Mouse (Mus musculus): ENCODE data around the gene Bcas1. TPM values are rescaled to one million over a fixed set of nuclear protein-coding genes. Genes with fewer than 3 reads are reported as not detected.

Bcas1 gene
- polyA plus RNA-seq, 1 experiment from 2014 or later = 20.0 TPM

DNA sequence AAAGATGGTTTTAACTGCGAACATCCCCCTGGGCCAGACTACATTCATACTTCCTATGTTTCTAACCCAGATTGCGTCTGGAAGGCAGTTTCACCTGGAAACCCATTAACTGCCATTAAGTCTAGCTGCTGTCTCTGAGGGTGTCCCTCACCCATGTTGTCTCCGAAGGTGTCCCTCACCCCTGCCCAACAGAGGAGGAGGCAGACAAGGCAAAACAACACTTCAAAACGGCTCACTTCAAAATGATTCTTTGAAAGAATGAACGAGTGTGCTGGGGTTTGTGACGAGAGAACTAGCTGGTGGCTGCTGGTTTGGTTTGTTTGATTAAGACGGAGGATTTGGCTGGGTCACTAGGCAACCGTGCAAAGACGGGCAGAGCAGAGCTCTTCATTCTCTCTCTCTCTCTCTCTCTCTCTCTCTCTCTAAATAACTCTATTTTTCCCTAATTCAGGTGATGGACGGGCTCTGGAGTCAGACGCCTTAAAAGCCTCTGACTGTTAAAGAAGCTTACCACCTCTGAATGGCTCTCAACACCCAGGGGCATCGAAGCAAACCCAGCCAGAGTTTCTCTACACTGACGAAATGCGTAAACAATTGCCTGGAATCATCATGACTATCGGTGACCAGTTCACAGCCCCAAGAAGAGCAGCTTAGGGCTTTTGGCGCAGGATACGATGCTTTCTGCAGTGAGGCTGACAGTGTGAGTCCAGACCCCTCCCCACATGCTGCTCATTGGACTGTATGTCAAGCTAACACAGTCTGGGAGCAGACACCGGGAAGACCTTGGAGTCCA lies 22.7 kb downstream of the Bcas1 start:
- Histone ChIP-seq H3K4me3 (ENCODE audit: low read length) (peak overlapping the region; percentile 25; the same call in 1 of the 2 replicates), H3K27ac (ENCODE audit: low read depth, low read length) (peak overlapping the region; percentile 52), H3K27me3 (replicated peaks; ENCODE audit: control insufficient read depth, insufficient read depth, low read length) (no peaks in the 10 kb centered on the region), H3K4me2 (ENCODE audit: low read length) (peak overlapping the region; percentile 44), H3K36me3 (ENCODE audit: control insufficient read depth, insufficient read depth, low read length) (no peaks in the 10 kb centered on the region), H3K9ac (ENCODE audit: low read depth, low read length) (peak overlapping the region; percentile 50), H3K9me3 (ENCODE audit: control insufficient read depth, low read length) (0 out of 2 replicates have a peak, but pooled peaks cover under 1% of the 10 kb centered on the region), H3K4me1 (ENCODE audit: control insufficient read depth, insufficient read depth, low read depth, low read length) (peaks cover 19% of the 10 kb centered on the region)
- WGBS = 13% methylated on average over 18 of the region's 18 CpGs
- peak; percentile 66 for ATAC-seq

DNA sequence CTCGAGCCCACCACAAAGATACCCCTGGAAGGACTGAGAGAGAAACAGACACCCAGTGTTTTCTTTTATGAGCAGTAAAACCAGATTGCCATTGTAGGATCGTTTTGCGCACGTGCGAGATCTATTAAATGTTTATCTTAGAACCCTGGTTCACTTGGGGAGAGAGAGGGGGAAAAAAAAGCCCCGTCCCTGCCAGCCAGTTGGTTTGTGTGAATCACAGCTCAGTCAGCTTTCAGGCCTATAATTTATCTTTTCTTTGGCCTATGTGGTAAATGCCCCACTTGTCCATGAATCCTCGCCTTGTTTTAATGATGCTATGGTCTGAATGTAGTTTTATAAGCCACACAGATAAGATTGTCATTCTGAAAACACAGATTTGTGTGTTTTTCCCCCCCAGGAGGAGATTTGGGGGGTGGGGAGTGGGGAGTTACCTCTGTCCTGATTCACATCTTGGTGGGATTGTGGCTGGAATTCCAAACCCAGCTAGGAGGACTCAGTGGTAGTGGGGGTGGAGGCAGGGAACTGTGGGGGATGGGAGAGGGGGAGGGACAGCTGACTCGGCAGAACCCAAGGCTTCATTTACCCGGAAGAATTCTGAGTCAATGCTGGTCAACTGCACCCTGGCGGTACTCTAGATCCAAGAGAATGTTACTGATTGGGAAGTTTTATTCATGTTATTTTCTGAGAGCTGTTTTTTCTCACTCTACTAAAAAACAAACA lies 23.8 kb downstream of the Bcas1 start:
- 0 out of 2 replicates have a peak, but pooled peaks cover 2% of the 10 kb centered on the region for H3K9me3 ChIP-seq (ENCODE audit: control insufficient read depth, low read length)
- H3K4me1 ChIP-seq (ENCODE audit: control insufficient read depth, insufficient read depth, low read depth, low read length) = peaks cover 19% of the 10 kb centered on the region
- no peaks in the 10 kb centered on the region for H3K36me3 ChIP-seq (ENCODE audit: control insufficient read depth, insufficient read depth, low read length)
- H3K27ac ChIP-seq (ENCODE audit: low read depth, low read length) = no peak overlapping the region
- H3K4me2 ChIP-seq (ENCODE audit: low read length) = no peak overlapping the region
- no peak overlapping the region for H3K4me3 ChIP-seq (ENCODE audit: low read length)
- H3K27me3 ChIP-seq (replicated peaks; ENCODE audit: control insufficient read depth, insufficient read depth, low read length) = no peaks in the 10 kb centered on the region
- H3K9ac ChIP-seq (ENCODE audit: low read depth, low read length) = no peak overlapping the region
- WGBS = 37% methylated on average over 10 of the region's 10 CpGs
- no peak for ATAC-seq

DNA sequence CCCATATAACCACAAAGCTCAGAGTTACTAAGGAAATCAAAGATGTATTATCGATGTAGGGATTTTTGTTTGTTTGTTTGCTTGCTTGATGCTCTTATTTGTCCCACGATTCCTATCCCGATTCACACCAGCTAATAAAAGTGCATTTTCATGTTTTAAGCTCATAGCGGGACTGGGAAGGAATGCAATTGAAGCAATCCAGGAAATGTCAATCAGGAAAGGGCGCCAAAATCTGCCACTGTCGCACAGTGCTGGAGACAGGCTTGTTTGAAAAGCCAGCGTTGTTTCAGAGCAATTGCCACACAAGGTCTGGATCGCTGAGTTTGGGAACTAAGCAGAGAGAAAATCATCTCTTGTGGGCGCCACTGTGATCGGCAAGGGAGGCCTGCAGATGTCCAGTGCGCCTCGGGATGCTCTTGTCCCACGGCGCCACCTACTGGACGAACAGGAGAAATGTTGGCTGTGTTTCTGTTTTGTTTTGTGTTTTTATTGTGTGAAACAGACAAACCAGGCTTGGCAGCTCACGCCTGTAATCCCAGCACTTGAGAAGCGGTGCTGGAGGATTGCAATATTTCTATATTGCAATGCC lies 26.3 kb downstream of the Bcas1 start:
- H3K4me3 ChIP-seq (ENCODE audit: low read length) = peak overlapping the region; percentile 35
- H3K9me3 ChIP-seq (ENCODE audit: control insufficient read depth, low read length) = 0 out of 2 replicates have a peak, but pooled peaks cover 2% of the 10 kb centered on the region
- H3K27ac ChIP-seq (ENCODE audit: low read depth, low read length) = no peak overlapping the region; the same call in 1 of the 2 replicates
- H3K4me1 ChIP-seq (ENCODE audit: control insufficient read depth, insufficient read depth, low read depth, low read length) = peaks cover 19% of the 10 kb centered on the region
- peak overlapping the region; percentile 57 for H3K9ac ChIP-seq (ENCODE audit: low read depth, low read length)
- no peaks in the 10 kb centered on the region for H3K36me3 ChIP-seq (ENCODE audit: control insufficient read depth, insufficient read depth, low read length)
- whole genome bisulfite sequencing = 1% methylated on average over 17 of the region's 17 CpGs
- no peaks in the 10 kb centered on the region for H3K27me3 ChIP-seq (replicated peaks; ENCODE audit: control insufficient read depth, insufficient read depth, low read length)
- peak overlapping the region; percentile 67 for H3K4me2 ChIP-seq (ENCODE audit: low read length)
- ATAC-seq = peak; percentile 68

DNA sequence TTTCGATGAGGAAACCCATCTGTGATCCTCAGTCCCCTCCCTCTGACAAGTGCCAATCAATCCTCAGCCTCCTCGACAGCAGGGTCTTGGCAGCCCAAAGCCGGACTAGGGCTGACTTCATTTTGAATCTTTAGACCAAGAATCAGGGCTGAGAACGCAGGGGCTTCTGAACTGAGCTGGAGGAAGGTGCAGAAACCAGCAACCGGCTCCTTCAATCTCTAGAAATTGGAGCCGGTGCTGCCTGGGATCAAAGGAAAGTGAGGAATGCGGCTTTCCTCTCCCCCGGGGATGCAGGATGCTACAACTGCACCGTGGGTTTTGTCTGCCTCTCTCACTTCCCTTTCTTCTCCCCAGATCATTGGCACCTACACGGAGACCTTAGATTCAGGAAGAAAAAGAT lies 27.0 kb downstream of the Bcas1 start:
- no peak overlapping the region for H3K27ac ChIP-seq (ENCODE audit: low read depth, low read length)
- H3K9me3 ChIP-seq (ENCODE audit: control insufficient read depth, low read length) = 0 out of 2 replicates have a peak, but pooled peaks cover 2% of the 10 kb centered on the region
- peak overlapping the region; percentile 67 for H3K4me2 ChIP-seq (ENCODE audit: low read length)
- ATAC-seq = no peak
- H3K27me3 ChIP-seq (replicated peaks; ENCODE audit: control insufficient read depth, insufficient read depth, low read length) = no peaks in the 10 kb centered on the region
- peak overlapping the region; percentile 47 for H3K9ac ChIP-seq (ENCODE audit: low read depth, low read length)
- peaks cover 19% of the 10 kb centered on the region for H3K4me1 ChIP-seq (ENCODE audit: control insufficient read depth, insufficient read depth, low read depth, low read length)
- peak overlapping the region; percentile 2; the same call in 1 of the 2 replicates for H3K4me3 ChIP-seq (ENCODE audit: low read length)
- 3% methylated on average over 10 of the region's 10 CpGs for WGBS
- no peaks in the 10 kb centered on the region for H3K36me3 ChIP-seq (ENCODE audit: control insufficient read depth, insufficient read depth, low read length)

DNA sequence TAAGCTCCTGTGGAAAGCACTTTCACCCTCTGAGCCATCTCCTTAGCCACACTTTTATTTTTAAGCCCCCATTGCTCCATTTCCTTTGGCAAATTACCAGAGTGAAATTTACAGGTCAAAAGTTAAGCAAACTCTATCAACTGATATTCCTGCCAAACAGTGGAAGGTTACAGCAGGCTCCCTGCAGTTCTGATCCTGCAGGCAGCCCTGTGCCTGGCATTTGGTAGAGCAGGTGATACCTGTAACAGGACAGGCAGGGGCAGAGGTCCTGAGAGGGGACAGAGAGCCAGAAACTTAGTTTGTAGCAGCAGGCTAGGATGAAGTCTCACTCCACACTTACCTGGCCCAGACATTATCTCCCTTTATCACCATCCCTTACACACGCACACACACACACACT lies 35.7 kb downstream of the Bcas1 start:
- Histone ChIP-seq H3K4me1 (ENCODE audit: control insufficient read depth, insufficient read depth, low read depth, low read length) (no peaks in the 10 kb centered on the region), H3K36me3 (ENCODE audit: control insufficient read depth, insufficient read depth, low read length) (no peaks in the 10 kb centered on the region), H3K27ac (ENCODE audit: low read depth, low read length) (no peak overlapping the region), H3K9me3 (ENCODE audit: control insufficient read depth, low read length) (no peaks in the 10 kb centered on the region), H3K4me2 (ENCODE audit: low read length) (no peak overlapping the region), H3K27me3 (replicated peaks; ENCODE audit: control insufficient read depth, insufficient read depth, low read length) (no peaks in the 10 kb centered on the region), H3K9ac (ENCODE audit: low read depth, low read length) (no peak overlapping the region), H3K4me3 (ENCODE audit: low read length) (no peak overlapping the region)
- WGBS = 100% methylated on average over 1 of the region's 1 CpGs
- ATAC-seq = no peak

DNA sequence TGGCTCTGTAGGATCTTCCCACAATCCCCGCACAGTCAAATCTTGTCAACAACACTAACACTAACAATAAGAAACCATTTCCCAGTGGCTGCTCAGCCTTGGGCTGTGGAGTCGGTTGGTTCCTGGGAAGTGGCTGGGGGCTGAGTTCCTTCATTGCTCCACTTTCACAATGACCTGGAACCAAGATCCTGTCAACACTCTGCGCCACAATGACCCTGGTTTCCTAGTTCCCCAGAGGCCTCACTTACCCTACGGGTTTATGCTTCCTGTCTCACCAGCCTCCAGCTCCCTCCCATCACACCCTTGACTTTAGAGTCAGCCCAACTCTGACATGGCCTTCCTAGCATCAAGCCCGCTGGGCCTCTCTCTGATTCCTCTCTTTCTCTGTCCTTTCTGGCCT lies 39.3 kb downstream of the Bcas1 start:
- Histone ChIP-seq H3K4me3 (ENCODE audit: low read length) (no peak overlapping the region), H3K27me3 (replicated peaks; ENCODE audit: control insufficient read depth, insufficient read depth, low read length) (no peaks in the 10 kb centered on the region), H3K9me3 (ENCODE audit: control insufficient read depth, low read length) (no peaks in the 10 kb centered on the region), H3K4me1 (ENCODE audit: control insufficient read depth, insufficient read depth, low read depth, low read length) (no peaks in the 10 kb centered on the region), H3K9ac (ENCODE audit: low read depth, low read length) (no peak overlapping the region), H3K27ac (ENCODE audit: low read depth, low read length) (no peak overlapping the region), H3K4me2 (ENCODE audit: low read length) (no peak overlapping the region), H3K36me3 (ENCODE audit: control insufficient read depth, insufficient read depth, low read length) (no peaks in the 10 kb centered on the region)
- no peak for ATAC-seq
- 84% methylated on average over 5 of the region's 5 CpGs for WGBS

DNA sequence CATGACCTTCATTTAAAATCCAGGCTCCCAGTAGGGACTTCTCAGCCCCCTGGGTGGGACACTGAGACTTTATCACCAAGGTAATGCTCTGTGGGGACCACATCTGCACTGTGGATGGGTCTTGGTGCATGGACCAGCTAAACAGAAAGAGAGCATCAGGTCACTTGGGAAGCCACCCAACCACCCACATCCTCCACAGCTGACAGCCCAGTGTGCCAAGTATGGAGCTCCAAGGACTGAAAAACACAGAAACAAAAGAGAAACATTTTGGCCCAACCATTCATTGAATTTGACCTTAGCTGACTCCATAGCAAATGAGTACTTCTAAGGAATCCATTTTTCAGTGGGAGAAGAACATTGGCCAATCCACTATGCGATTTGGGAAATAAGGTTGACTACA lies 42.1 kb downstream of the Bcas1 start:
- Histone ChIP-seq H3K27me3 (replicated peaks; ENCODE audit: control insufficient read depth, insufficient read depth, low read length) (no peaks in the 10 kb centered on the region), H3K4me3 (ENCODE audit: low read length) (no peak overlapping the region), H3K4me2 (ENCODE audit: low read length) (no peak overlapping the region), H3K9me3 (ENCODE audit: control insufficient read depth, low read length) (no peaks in the 10 kb centered on the region), H3K9ac (ENCODE audit: low read depth, low read length) (no peak overlapping the region), H3K4me1 (ENCODE audit: control insufficient read depth, insufficient read depth, low read depth, low read length) (no peaks in the 10 kb centered on the region), H3K27ac (ENCODE audit: low read depth, low read length) (no peak overlapping the region), H3K36me3 (ENCODE audit: control insufficient read depth, insufficient read depth, low read length) (no peaks in the 10 kb centered on the region)
- 96% methylated on average over 1 of the region's 1 CpGs for WGBS
- no peak for ATAC-seq

DNA sequence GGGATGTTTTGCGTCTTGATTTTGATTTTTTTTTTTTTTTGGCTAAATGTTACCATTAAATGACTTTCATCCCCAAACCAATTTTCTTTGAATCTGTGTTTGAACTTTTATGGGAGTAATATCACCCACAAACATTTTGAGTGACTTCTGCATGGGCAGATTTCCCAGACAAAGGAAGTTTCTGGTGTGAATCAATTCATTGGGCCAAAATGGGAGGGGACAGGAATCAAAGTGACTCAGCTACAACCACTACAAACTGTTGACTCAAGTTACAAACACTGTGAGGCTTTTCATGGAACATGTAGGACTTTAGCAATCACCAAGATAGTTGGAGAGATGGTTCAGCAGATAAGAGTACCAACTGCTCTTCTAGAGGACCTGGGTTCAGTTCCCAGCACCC lies 42.9 kb downstream of the Bcas1 start:
- WGBS = 96% methylated on average over 1 of the region's 1 CpGs
- Histone ChIP-seq H3K27ac (ENCODE audit: low read depth, low read length) (no peak overlapping the region), H3K9ac (ENCODE audit: low read depth, low read length) (no peak overlapping the region), H3K36me3 (ENCODE audit: control insufficient read depth, insufficient read depth, low read length) (no peaks in the 10 kb centered on the region), H3K4me1 (ENCODE audit: control insufficient read depth, insufficient read depth, low read depth, low read length) (no peaks in the 10 kb centered on the region), H3K4me3 (ENCODE audit: low read length) (no peak overlapping the region), H3K9me3 (ENCODE audit: control insufficient read depth, low read length) (no peaks in the 10 kb centered on the region), H3K27me3 (replicated peaks; ENCODE audit: control insufficient read depth, insufficient read depth, low read length) (no peaks in the 10 kb centered on the region), H3K4me2 (ENCODE audit: low read length) (no peak overlapping the region)
- no peak for ATAC-seq

DNA sequence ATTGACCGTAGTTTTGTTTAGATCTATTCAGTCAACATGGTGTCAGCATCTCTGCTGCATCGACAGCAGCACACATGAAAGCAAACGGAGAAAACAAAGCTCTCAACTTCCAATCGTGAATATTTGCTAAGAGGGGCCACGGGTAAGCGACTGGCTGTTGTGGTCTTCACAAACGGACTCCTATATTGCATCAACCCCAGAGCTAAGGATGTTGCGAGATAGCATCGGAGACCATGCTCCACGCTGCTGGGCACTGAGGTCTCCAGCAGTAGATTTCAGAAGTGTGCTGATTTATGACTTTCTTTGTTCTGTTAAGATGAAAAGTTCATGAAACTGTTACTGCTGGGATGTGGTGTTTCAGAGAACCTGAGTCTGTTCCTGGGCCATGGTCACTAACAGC lies 54.3 kb downstream of the Bcas1 start:
- ATAC-seq = no peak
- WGBS = 95% methylated on average over 10 of the region's 10 CpGs
- H3K4me2 ChIP-seq (ENCODE audit: low read length) = no peak overlapping the region

More for the DNA sequence above, 54.3 kb downstream of the Bcas1 start:
- Histone ChIP-seq H3K4me1 (ENCODE audit: control insufficient read depth, insufficient read depth, low read depth, low read length) (no peaks in the 10 kb centered on the region), H3K36me3 (ENCODE audit: control insufficient read depth, insufficient read depth, low read length) (no peaks in the 10 kb centered on the region), H3K9ac (ENCODE audit: low read depth, low read length) (no peak overlapping the region), H3K27ac (ENCODE audit: low read depth, low read length) (no peak overlapping the region), H3K27me3 (replicated peaks; ENCODE audit: control insufficient read depth, insufficient read depth, low read length) (no peaks in the 10 kb centered on the region), H3K9me3 (ENCODE audit: control insufficient read depth, low read length) (no peaks in the 10 kb centered on the region), H3K4me3 (ENCODE audit: low read length) (no peak overlapping the region)
